Mouse (Mus musculus) Muller cell, postnatal 12 days (primary cell): ENCODE data around the gene Apoa1.

ENCODE experiments used
- DNase-seq: peaks from one replicate; pipeline ENCODE4 v3.0.0-alpha.2; 2015; ENCODE audit errors: inconsistent ontology term

The Apoa1 gene

DNA sequence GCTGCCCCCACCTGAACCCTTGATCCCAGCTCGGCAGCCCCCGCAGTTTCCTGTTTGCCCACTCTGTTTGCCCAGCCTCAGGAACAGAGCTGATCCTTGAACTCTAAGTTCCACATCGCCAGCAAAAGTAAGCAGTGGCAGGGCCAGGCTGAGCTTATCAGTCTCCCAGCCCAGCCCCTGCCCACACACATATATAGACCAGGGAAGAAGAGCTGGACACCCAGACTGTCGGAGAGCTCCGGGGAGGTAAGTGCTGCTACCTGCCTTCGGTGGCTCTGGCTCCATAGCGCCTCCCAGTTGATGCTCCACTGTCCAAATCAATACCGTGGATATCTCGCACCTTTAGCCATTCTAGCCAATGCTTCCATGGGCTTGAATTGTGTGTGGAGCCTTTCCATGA is at the start of gene Apoa1:
Apoa1 (plus strand) TSS at position 90 of the 400 bp plus-strand sequence.
- no peak for DNase-seq

DNA sequence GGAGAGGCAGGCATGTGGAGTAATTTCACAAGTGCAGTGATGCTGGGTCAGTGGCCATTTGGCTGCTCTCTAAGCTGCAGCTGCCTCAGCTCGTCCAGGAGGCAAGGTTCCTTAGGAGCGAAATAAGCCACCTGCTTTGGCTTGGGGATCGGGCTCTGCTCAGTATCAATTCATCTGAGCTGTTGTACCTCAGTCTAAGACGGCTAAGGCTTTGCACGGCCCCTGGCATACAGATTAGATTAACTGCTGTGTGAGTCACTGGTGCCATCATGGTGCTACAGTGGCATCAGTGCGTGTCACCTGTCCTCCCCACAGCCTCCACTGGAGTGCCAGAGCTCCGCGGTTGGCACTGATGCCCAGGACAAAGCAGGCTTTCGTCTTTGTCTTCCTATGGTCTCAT is 49.8 kb upstream of the Apoa1 start:
- no peak for DNase-seq

GRCm38 (mm10) chr9:46181297-46181696 is 47.1 kb upstream of the Apoa1 start:
- no peak for DNase-seq

DNA sequence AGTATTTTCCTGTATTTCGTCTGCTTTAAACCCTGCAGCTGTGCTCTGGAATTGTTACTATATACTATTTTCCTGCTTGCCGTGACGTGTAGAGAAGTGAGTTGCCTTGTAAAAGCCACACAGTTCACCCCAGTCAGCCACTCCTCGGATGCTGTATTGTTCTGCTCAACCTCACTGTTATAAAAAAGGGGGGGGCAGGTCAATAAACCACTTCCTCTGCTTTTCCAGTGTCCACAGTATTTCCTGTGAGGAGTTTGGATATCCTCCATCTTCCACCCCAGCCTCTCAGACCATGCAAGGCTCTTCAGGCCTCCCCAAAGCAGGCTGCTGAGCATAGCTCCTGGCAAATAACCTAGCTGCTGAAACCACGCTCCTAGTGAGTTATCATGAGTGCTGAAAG is 43.8 kb upstream of the Apoa1 start:
- DNase-seq, result no peak

- peak; percentile 35 for DNase-seq
Measured at GRCm38 (mm10) chr9:46185191-46185590, 43.2 kb upstream of the Apoa1 start.

GRCm38 (mm10) chr9:46186387-46186786 is 42.0 kb upstream of the Apoa1 start:
- DNase-seq, result no peak

DNA sequence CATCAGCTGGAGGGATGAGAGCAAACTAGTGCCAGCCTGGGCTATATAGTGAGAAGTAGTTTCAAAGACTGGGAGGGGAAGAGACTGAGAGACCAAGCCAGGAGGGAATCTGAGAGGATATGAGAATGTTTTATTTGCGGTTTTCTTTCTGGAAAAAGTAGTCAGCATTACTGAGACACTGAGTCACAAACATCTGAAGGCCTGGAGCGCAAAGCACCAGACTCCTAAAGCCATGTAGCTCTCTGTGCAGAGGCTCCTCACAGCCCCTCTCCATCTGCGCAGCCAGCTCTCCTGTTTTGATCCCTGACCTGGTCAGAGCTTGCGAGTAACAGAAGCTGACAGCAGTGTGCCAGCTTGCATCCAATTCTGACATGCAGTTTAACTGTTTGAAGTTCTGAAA is 40.0 kb upstream of the Apoa1 start:
- DNase-seq, result peak; percentile 48

DNA sequence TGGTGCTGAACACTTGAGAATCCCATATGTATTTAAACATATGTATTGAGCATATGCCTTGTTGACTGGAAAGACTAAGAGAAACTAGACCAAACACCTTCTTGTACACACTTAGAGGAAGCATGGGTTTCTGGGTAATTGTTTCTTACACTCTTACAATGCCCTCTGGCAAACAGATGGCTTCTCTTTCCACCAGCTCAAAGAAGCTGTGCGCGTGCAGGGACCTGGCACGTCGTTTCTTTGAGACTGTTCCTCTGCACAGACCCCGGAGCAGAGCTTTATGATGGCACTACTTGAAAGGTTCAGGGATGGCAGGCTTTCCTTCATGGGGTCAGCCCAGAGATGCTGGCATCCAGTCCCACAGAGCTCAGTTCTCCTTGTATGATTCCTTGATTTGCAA is 39.4 kb upstream of the Apoa1 start:
- DNase-seq, result no peak

- DNase-seq, result no peak
Measured at GRCm38 (mm10) chr9:46189381-46189780, 39.0 kb upstream of the Apoa1 start.

DNA sequence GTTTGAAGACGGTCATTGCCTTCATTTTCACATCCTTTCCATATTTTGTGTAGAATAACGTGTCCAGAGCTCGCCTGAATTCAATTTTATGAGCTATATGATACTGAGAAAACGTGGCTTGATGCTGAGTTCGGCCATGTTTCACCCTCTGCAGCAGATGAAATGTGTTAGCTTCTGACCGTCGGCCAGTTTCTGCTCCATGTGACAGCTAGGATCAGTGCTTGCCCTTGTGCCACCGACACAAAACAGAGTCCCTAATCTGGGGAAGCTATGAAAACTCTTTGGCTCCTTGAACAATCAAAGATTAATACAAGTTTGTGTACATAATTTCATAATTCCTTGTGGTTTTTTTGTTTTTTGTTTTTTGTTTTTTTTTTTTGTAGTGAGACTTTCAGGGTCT is 37.1 kb upstream of the Apoa1 start:
- no peak for DNase-seq

DNA sequence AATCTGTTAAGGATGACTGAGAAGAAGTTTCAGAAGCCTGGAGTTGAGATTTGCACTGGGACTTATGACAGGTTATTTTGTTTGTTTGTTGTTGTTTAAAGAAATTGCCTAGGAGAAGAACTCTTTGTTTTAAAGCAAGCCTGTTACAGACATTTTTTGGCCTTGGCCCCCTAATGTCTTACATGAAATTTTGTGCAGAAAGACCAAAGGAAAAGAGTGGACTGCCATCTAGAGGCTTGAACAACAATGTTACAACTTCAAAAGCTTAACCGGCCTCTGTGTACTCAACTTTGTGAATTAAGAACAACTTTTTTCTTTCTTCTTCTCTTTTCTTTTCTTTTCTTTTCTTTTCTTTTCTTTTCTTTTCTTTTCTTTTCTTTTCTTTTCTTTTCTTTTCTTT is 36.7 kb upstream of the Apoa1 start:
- DNase-seq, result peak; percentile 65

- DNase-seq, result no peak
Measured at GRCm38 (mm10) chr9:46192642-46193041, 35.7 kb upstream of the Apoa1 start.

DNA sequence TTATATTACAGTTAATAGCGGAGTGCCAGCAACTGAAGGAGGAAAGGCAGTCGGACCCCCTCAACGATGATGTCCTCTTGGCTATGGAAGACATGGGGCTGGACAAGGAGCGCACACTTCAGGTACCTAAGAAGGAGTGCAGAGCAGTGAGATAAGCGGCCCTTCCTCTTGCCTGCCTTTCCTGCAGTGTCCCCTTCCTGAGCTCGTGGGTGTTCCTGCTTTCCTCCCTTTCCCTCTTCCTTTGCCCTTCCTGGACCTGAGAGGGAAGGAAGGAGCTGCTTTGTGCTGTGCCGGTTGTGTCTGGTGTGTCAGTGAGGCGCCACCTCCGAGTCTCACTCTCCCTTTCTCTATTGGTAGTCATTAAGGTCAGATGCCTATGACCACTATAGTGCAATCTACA is 33.6 kb upstream of the Apoa1 start:
- DNase-seq, result no peak

GRCm38 (mm10) chr9:46196699-46197169 is 31.6 kb upstream of the Apoa1 start:
- peak; percentile 24 for DNase-seq

GRCm38 (mm10) chr9:46198461-46198860 is 29.9 kb upstream of the Apoa1 start:
- DNase-seq, result no peak

DNA sequence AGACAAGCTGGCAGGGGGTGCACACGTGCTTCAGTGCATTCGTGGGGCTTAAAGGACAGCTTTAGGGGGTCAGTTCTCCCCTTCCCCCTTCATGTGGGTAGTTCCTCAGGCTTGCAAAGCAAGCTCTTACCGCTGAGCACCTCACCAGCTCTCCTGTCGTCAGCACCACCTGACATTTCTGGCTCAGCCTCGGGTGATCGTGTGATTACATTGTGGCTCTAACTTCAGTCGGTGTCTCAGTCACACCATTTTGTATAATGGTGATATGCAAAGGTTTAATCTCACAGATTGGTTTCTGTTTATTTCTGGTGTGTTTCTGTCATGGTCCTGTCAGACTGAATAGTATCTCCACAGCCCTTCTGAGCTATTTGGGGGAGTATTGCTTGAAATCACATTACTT is 29.4 kb upstream of the Apoa1 start:
- DNase-seq, result no peak

DNA sequence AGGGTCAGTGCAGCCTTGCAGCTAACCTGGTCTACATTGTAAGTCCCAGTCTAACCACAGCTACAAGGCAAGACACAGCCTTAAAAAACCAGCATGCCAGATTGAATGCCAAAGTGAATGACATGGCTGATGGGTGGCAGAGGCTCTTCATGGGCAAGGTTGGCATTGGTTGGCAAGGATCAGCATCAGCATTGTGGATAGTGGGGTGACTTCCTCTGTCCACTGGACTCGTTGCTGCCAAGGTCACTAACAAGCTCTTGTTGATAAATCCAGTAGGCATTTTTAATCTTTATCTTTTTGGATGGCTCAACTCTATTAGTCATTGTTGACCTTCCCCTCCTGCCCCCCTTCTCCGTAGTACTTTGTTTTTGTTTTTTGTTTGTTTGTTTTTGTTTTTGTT is 28.8 kb upstream of the Apoa1 start:
- no peak for DNase-seq

GRCm38 (mm10) chr9:46206834-46207500 is 21.4 kb upstream of the Apoa1 start:
- DNase-seq, result no peak

- no peak for DNase-seq
Measured at GRCm38 (mm10) chr9:46207501-46207869, 20.9 kb upstream of the Apoa1 start.

GRCm38 (mm10) chr9:46208401-46208974 is 19.9 kb upstream of the Apoa1 start:
- DNase-seq, result no peak

- no peak for DNase-seq
Measured at GRCm38 (mm10) chr9:46210473-46210872, 17.9 kb upstream of the Apoa1 start.

GRCm38 (mm10) chr9:46214276-46214675 is 14.1 kb upstream of the Apoa1 start:
- DNase-seq, result no peak

GRCm38 (mm10) chr9:46214946-46215337 is 13.4 kb upstream of the Apoa1 start:
- DNase-seq, result no peak
